Mouse (Mus musculus): Measurements from ENCODE around the gene Sycn.

- TF ChIP-seq CTCF (IDR thresholded peaks at IDR 0.05; ENCODE audit: low read depth) (no peak), EP300 (IDR thresholded peaks at IDR 0.05; ENCODE audit: low read depth) (no peak)
These were observed 47.0 kb downstream of the Sycn start for GRCm38 (mm10) chr7:28587644-28588043.

Data from liver, postnatal 0 days (tissue).